Mouse (Mus musculus) spleen, adult 2 months (tissue): Measurements from ENCODE around the gene Alkbh3.

Experiments used
- CTCF ChIP-seq: fragments of 200-500 bp; IDR thresholded peaks from 2 replicates; pipeline ENCODE4 v1.5.1; 2011; ENCODE audit warnings: mild to moderate bottlenecking, inconsistent platforms; ENCODE audit not compliant: insufficient read depth, insufficient read length, insufficient replicate concordance; ENCODE audit errors: extremely low read depth
- POLR2A ChIP-seq: fragments of 200-500 bp; IDR thresholded peaks from 2 replicates; pipeline ENCODE4 v1.6.1; 2011; ENCODE audit warnings: low read depth, low read length, inconsistent platforms

DNA sequence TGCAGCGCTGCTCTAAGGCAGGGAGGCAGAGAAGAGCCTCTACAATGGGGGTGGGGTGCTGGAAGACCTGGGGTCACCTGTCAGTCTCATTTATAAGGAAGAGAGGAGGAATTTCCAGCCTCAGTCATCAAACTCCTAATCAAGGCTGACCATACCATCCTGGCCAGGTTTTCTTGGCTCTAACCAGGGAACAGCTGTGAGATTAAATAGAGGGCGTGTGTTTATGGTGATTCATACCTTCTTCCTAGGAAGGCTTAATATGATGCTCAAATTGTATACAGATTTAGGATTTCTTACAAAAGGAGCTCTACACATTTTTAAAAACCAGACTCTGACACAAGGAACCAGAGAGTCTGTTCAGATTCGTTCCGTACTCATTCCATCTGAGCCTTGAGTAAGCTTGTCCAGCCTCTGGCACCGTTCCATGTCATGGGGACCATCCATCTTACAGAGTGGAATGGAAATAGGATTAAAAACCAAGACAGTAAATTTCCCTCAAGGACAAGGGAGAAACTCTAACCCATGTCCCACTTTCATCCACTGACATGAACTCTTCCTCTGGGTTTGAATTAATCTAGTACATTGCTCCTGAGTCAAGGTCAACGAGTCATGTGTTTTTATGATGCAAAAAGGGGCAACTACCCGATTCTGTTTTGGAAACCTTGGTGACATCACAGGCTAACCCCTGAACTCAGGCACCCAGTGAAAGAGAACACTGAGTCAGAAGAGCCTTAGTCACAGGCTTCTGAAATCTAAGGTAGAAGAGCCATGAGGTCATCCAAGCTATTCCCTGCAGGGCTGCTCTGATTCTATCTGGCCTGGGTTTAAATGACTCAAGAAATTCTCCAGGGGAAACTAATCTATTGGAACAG is 31.1 kb downstream of the Alkbh3 start:
- TF ChIP-seq POLR2A (no peak), CTCF (no peak)
